Mouse (Mus musculus) neural tube, embryonic 11.5 days (tissue): ENCODE data around the gene Cebpa. TPM values are rescaled to one million over a fixed set of nuclear protein-coding genes. Genes with fewer than 3 reads are reported as not detected.

ENCODE experiments used
- ATAC-seq: fragments of 200-750 bp; cut with Nextera tagmentation; 2 replicates; pipeline ENCODE4 v1.8.0; 2017; ENCODE audit warnings: moderate number of reproducible peaks, mild to moderate bottlenecking, moderate TSS enrichment, moderate library complexity; ENCODE audit not compliant: insufficient read depth, low FRiP score, low TSS enrichment
- DNase-seq: peaks from one replicate; pipeline ENCODE4 v3.0.0-alpha.2; 2015; ENCODE audit warnings: low spot score
- H3K27ac ChIP-seq: fragments of 300-500 bp; sonication (generic); 2 replicates; pipeline ENCODE4 v1.5.1; 2014; ENCODE audit warnings: low read depth, mild to moderate bottlenecking, low read length
- H3K27me3 ChIP-seq: fragments of 300-500 bp; sonication (generic); 2 replicates; pipeline ENCODE4 v1.6.1; 2014; ENCODE audit warnings: mild to moderate bottlenecking, low read length, mixed read lengths; ENCODE audit not compliant: control insufficient read depth, insufficient read depth
- H3K36me3 ChIP-seq: fragments of 300-500 bp; sonication (generic); 2 replicates; pipeline ENCODE4 v1.6.1; 2014; ENCODE audit warnings: mild to moderate bottlenecking, low read length, moderate library complexity, mixed read lengths; ENCODE audit not compliant: control insufficient read depth, insufficient read depth
- H3K4me1 ChIP-seq: fragments of 300-500 bp; sonication (generic); 2 replicates; pipeline ENCODE4 v1.6.1; 2014; ENCODE audit warnings: low read length, mixed read lengths; ENCODE audit not compliant: control insufficient read depth, insufficient read depth
- H3K4me2 ChIP-seq: fragments of 300-500 bp; sonication (generic); 2 replicates; pipeline ENCODE4 v1.6.1; 2014; ENCODE audit warnings: low read depth, mild to moderate bottlenecking, moderate library complexity
- H3K4me3 ChIP-seq: fragments of 300-500 bp; sonication (generic); 2 replicates; pipeline ENCODE4 v1.5.1; 2014; ENCODE audit warnings: low read depth, low read length
- H3K9ac ChIP-seq: fragments of 300-500 bp; sonication (generic); 2 replicates; pipeline ENCODE4 v1.6.1; 2014; ENCODE audit warnings: mild to moderate bottlenecking, low read length
- H3K9me3 ChIP-seq: fragments of 300-500 bp; sonication (generic); 2 replicates; pipeline ENCODE4 v1.6.1; 2016; ENCODE audit warnings: low read length; ENCODE audit not compliant: control insufficient read depth
- WGBS: fragments of 180-500 bp; shearing (Covaris S2); extraction: QIAGEN DNeasy Blood & Tissue Kit; methylation state at CpG from one replicate; pipeline ENCODE4 v1.1.7; 2014; 5-methylcytosine and 5-hydroxymethylcytosine counted together
- polyA plus RNA-seq: library from polyadenylated mRNA; unstranded; fragments of >200 nt; fragmentation: Nextera tagmentation; extraction: Ambion mirVana; gene quantifications from 2 replicates; pipeline ENCODE4 v1.2.1, GENCODE M21; 2014

The Cebpa gene
- polyA plus RNA-seq, 1 experiment from 2014 or later, result 0.20 TPM

DNA sequence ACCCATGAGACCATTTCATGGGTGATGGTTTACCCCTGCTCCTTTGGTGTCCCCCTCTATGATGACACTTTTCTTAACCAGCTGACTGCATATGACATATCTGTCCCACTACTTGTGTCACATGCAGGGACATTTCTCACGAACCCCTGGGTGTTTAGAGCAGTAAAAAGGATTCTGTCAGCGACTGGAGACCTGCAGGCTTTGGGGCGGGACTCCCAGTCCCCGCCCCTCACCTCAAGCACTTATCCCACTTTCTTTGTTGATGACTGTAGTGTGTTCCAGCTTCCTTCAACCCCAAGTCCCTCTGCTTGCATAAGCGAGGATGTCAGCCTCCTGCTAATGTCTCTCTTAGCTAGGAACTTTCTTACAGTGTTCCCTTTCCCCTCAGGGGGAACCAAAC is 2.0 kb upstream of the Cebpa start:
- H3K4me3 ChIP-seq, result no peak overlapping the region
- DNase-seq (no peak), ATAC-seq (no peak)
- no peak overlapping the region for H3K4me2 ChIP-seq
- peaks cover 55% of the 10 kb centered on the region for H3K27me3 ChIP-seq
- no peak overlapping the region for H3K9ac ChIP-seq
- peaks cover 16% of the 10 kb centered on the region; the same call in 1 of the 2 replicates for H3K4me1 ChIP-seq
- no peaks in the 10 kb centered on the region for H3K9me3 ChIP-seq
- no peaks in the 10 kb centered on the region for H3K36me3 ChIP-seq
- no peak overlapping the region for H3K27ac ChIP-seq
- WGBS, result 24% methylated on average over 5 of the region's 5 CpGs

DNA sequence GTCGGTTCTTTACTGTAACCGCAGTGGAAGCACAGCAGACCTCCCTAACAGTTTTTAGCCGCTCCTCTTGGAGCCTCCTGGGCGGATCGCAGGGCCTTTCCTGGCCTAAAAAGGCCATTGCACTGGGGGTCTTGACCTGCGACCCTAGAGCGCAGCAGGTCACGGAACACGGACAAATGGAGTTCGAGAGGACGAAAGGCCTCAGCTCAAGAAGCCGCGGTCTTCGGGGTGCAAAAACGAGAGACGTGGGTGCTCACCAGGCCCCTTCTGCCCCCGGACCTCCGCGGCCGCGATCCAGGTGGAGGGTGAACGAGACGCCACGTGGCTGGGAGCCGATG is 1.4 kb upstream of the Cebpa start:
- H3K4me3 ChIP-seq, result peak overlapping the region; percentile 52
- ATAC-seq (no peak), DNase-seq (no peak)
- H3K4me2 ChIP-seq, result peak overlapping the region; percentile 97
- no peaks in the 10 kb centered on the region for H3K9me3 ChIP-seq
- under 1% methylated on average over 25 of the region's 25 CpGs for WGBS
- peaks cover 60% of the 10 kb centered on the region for H3K27me3 ChIP-seq
- peaks cover 16% of the 10 kb centered on the region; the same call in 1 of the 2 replicates for H3K4me1 ChIP-seq
- H3K9ac ChIP-seq, result 0 out of 2 replicates have a peak overlapping the region, but pooled peaks have one; percentile 29
- no peak overlapping the region for H3K27ac ChIP-seq
- H3K36me3 ChIP-seq, result no peaks in the 10 kb centered on the region

DNA sequence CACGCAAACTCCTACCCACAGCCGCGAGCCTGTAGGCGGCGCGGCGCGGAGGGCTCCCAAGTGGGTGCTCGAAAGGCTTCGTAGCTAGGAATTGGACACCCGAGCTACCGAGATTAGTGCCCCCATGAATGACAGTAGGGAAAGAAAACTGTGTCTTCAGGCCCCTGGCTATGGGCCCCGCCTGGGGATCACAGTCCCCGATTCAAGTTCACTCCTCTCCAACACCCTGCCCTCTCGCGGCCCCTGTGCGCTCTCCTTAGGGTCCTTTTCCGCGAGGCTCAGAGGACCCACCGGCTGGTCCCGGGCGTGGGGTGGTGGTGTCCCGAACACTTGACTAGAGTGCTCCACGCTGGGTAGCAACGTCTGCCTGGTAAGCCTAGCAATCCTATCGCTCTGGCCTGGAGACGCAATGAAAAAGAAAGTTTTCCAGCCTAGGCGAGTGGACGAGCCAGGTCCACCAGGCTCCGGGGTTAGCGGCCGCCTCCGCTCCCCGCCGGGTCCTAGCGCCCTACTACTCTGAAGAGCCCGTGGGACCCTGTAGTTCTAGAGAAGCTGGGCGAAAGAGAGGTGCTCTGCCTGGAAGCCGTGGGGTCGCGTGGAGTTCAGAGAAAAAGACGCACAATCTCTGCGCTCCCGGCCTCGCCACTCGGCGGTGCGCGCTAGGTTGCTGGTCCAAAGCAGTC is 853 bp upstream of the Cebpa start:
- Histone ChIP-seq H3K36me3 (no peaks in the 10 kb centered on the region), H3K27ac (no peak overlapping the region), H3K9ac (peak overlapping the region; percentile 54), H3K27me3 (peaks cover 61% of the 10 kb centered on the region), H3K9me3 (no peaks in the 10 kb centered on the region), H3K4me1 (peaks cover 16% of the 10 kb centered on the region; the same call in 1 of the 2 replicates), H3K4me2 (peak overlapping the region; percentile 97), H3K4me3 (peak overlapping the region; percentile 52)
- peak; percentile 82 for DNase-seq
- 0% methylated on average over 49 of the region's 49 CpGs for WGBS
- peak; percentile 64 for ATAC-seq

DNA sequence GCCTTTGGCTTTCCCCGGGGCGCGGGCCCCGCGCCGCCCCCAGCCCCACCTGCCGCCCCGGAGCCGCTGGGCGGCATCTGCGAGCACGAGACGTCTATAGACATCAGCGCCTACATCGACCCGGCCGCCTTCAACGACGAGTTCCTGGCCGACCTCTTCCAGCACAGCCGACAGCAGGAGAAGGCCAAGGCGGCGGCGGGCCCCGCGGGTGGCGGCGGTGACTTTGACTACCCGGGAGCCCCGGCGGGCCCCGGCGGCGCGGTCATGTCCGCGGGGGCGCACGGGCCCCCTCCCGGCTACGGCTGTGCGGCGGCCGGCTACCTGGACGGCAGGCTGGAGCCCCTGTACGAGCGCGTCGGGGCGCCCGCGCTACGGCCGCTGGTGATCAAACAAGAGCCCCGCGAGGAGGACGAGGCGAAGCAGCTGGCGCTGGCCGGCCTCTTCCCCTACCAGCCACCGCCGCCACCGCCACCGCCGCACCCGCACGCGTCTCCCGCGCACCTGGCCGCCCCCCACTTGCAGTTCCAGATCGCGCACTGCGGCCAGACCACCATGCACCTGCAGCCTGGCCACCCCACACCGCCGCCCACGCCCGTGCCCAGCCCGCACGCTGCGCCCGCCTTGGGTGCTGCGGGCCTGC is 533 bp downstream of the Cebpa start:
- Histone ChIP-seq H3K27ac (no peak overlapping the region), H3K4me1 (peaks cover 16% of the 10 kb centered on the region; the same call in 1 of the 2 replicates), H3K4me2 (peak overlapping the region; percentile 97), H3K4me3 (peak overlapping the region; percentile 52), H3K9me3 (no peaks in the 10 kb centered on the region), H3K27me3 (peaks cover 59% of the 10 kb centered on the region), H3K9ac (peak overlapping the region; percentile 54), H3K36me3 (no peaks in the 10 kb centered on the region)
- DNase-seq, result peak; percentile 35
- ATAC-seq, result peak; percentile 14; the same call in 1 of the 2 replicates
- WGBS, result under 1% methylated on average over 49 of the region's 83 CpGs

DNA sequence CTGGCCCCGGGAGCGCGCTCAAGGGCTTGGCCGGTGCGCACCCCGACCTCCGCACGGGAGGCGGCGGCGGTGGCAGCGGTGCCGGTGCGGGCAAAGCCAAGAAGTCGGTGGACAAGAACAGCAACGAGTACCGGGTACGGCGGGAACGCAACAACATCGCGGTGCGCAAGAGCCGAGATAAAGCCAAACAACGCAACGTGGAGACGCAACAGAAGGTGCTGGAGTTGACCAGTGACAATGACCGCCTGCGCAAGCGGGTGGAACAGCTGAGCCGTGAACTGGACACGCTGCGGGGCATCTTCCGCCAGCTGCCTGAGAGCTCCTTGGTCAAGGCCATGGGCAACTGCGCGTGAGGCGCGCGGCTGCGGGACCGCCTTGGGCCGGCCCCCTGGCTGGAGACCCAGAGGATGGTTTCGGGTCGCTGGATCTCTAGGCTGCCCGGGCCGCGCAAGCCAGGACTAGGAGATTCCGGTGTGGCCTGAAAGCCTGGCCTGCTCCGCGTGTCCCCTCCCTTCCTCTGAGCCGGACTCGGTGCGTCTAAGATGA is 1.1 kb downstream of the Cebpa start:
- Histone ChIP-seq H3K27me3 (peaks cover 59% of the 10 kb centered on the region), H3K4me3 (peak overlapping the region; percentile 52), H3K9me3 (no peaks in the 10 kb centered on the region), H3K4me1 (peaks cover 16% of the 10 kb centered on the region; the same call in 1 of the 2 replicates), H3K9ac (peak overlapping the region; percentile 54), H3K27ac (no peak overlapping the region), H3K4me2 (peak overlapping the region; percentile 97), H3K36me3 (no peaks in the 10 kb centered on the region)
- WGBS, result under 1% methylated on average over 53 of the region's 53 CpGs
- DNase-seq (peak; percentile 50), ATAC-seq (no peak)

DNA sequence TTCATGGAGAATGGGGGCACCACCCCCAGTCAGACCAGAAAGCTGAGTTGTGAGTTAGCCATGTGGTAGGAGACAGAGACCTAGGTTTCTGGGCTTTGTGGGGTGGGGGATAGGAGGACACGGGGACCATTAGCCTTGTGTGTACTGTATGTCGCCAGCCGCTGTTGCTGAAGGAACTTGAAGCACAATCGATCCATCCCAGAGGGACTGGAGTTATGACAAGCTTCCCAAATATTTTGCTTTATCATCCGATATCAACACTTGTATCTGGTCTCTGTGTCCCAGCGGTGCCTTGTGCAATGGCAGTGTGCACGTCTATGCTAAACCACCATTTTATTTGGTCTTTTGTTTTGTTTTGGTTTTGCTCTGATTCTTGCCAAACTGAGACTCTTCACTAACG is 2.1 kb downstream of the Cebpa start:
- Histone ChIP-seq H3K4me2 (no peak overlapping the region), H3K4me3 (no peak overlapping the region), H3K9me3 (no peaks in the 10 kb centered on the region), H3K9ac (no peak overlapping the region), H3K27me3 (peaks cover 55% of the 10 kb centered on the region), H3K36me3 (no peaks in the 10 kb centered on the region), H3K4me1 (peaks cover 16% of the 10 kb centered on the region; the same call in 1 of the 2 replicates), H3K27ac (no peak overlapping the region)
- ATAC-seq (no peak), DNase-seq (no peak)
- WGBS, result 32% methylated on average over 8 of the region's 8 CpGs

DNA sequence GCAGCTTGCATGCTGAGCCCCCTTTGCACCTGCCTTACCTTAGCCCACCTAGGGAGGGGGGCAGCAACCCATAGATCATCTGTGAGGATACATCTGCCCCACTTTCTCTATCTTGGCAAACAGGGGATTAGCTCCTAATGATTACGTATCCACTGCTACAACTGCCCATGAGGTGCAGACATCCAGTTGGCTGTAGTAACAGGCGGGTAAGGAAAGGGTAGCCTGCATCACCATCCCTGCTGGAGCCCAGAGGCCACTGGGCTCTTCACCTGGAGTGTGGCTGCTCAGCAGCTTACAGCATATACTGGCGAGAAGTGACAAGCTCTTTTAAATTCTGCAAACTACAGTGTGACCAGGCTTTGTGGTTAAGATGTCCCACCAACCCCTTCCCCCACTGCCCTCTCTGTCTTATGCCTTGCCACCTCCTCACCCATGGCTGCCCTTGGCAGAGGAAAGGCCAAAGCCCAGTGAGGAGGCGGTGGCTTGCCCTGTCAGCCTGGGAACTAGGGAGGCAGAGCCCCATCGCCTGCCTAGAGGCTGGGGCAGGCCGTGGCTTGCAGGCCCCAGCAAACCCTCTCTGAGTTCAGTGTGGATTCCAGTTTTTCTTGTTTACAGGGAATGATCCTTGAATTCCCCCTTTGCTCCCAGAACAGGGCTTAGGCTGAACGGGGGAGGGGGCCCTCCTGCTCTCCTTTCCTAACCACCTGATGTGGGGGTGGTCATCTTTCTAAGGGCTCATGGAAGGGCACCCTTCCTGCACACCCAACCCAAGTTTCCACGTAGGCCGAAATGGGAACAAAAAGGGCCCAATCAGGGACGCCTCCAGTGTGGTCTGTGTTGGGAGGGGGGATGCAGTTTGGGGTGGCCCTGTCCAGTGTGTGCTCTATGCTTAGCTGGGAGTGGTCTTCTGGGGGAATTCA is 3.6 kb downstream of the Cebpa start:
- DNase-seq (no peak), ATAC-seq (no peak)
- Histone ChIP-seq H3K27me3 (peaks cover 41% of the 10 kb centered on the region), H3K4me1 (peaks cover 15% of the 10 kb centered on the region; the same call in 1 of the 2 replicates), H3K9ac (no peak overlapping the region), H3K9me3 (no peaks in the 10 kb centered on the region), H3K36me3 (no peaks in the 10 kb centered on the region), H3K27ac (no peak overlapping the region), H3K4me2 (no peak overlapping the region), H3K4me3 (no peak overlapping the region)
- WGBS, result 63% methylated on average over 10 of the region's 10 CpGs

DNA sequence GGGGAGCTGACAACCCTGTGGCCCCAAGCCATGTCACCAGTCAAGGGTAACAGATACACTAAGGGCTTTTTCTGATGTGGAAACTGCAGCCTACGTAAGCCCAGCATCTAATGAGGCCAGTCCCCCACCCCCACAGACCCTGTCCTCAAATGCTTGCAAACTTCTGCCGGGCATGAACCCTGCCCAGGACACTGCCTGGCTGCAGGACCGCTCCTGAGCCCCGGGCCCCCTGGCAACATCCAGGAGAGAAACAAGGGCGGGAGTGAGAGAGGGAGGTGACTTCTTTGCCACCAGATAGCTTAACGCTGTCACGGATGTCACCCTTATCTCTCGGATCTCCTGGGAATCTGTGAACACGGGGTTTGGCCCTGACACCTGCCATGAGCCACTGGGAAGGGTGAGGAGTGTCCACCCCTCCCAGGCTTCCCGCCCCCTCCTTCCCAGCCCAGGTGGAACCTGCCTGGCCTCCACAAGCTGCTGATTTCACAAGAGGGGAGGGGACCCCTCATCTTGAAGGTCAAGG is 4.4 kb downstream of the Cebpa start:
- H3K9ac ChIP-seq, result no peak overlapping the region
- DNase-seq, result no peak
- H3K4me2 ChIP-seq, result no peak overlapping the region
- no peak overlapping the region for H3K27ac ChIP-seq
- no peaks in the 10 kb centered on the region for H3K36me3 ChIP-seq
- no peak for ATAC-seq
- peaks cover 38% of the 10 kb centered on the region for H3K27me3 ChIP-seq
- WGBS, result 36% methylated on average over 10 of the region's 10 CpGs
- H3K4me3 ChIP-seq, result no peak overlapping the region
- no peaks in the 10 kb centered on the region for H3K9me3 ChIP-seq
- H3K4me1 ChIP-seq, result peaks cover 10% of the 10 kb centered on the region; the same call in 1 of the 2 replicates
